Comparison of ENCODE assay signal across 28 mouse cellular contexts in genomic region chr7:143832611-143833010, GRCm38 (mm10). TPM values are rescaled to one million over a fixed set of nuclear protein-coding genes. Genes with fewer than 3 reads are reported as not detected.
DNase-seq lines count a peak whose midpoint lies in the region; ATAC-seq and TF ChIP-seq lines count a peak whose summit lies in the region.
"Had no signal": no experiment of that assay in that cellular context is flagged by ENCODE, and none has a peak within 500 bp of the region (broad histone marks: within the 10 kb centered on the region; RNA-seq: fewer than 3 reads in every experiment).

No protein-coding gene starts in this region.

- H3K4me2 ChIP-seq in hindbrain, embryonic 14.5 days (replicated peaks) = peak overlapping the region; percentile 97
- no peak overlapping the region; the same call in 1 of the 2 replicates for H3K4me2 ChIP-seq in midbrain, embryonic 16.5 days (ENCODE audit: low read length)
- H3K4me2 ChIP-seq in hindbrain, postnatal 0 days (ENCODE audit: low read depth, low read length) = peak overlapping the region; percentile 91; the same call in 1 of the 2 replicates
- H3K4me2 ChIP-seq in neural tube, embryonic 15.5 days = peak overlapping the region; percentile 94
- H3K4me2 ChIP-seq: embryonic facial prominence, embryonic 12.5 days; heart, embryonic 12.5 days; limb, embryonic 13.5 days had no signal

- H3K9ac ChIP-seq in hindbrain, embryonic 14.5 days = no peak overlapping the region
- H3K9ac ChIP-seq in midbrain, embryonic 16.5 days (ENCODE audit: low read depth, low read length) = no peak overlapping the region
- H3K9ac ChIP-seq in hindbrain, postnatal 0 days (replicated peaks; ENCODE audit: low read length) = no peak overlapping the region
- H3K9ac ChIP-seq in neural tube, embryonic 15.5 days (replicated peaks) = no peak overlapping the region
- H3K9ac ChIP-seq: embryonic facial prominence, embryonic 12.5 days; heart, embryonic 12.5 days; limb, embryonic 13.5 days had no signal

- no peaks in the 10 kb centered on the region for H3K9me3 ChIP-seq in hindbrain, embryonic 14.5 days (ENCODE audit: control insufficient read depth, low read length)
- H3K9me3 ChIP-seq in hindbrain, embryonic 10.5 days = no peaks in the 10 kb centered on the region
- H3K9me3 ChIP-seq in midbrain, embryonic 10.5 days (replicated peaks) = no peaks in the 10 kb centered on the region
- H3K9me3 ChIP-seq in midbrain, embryonic 16.5 days (replicated peaks; ENCODE audit: control insufficient read depth, low read length, poor library complexity, severe bottlenecking) = no peaks in the 10 kb centered on the region
- no peaks in the 10 kb centered on the region for H3K9me3 ChIP-seq in hindbrain, postnatal 0 days (ENCODE audit: low read length)
- H3K9me3 ChIP-seq in neural tube, embryonic 15.5 days (replicated peaks) = no peaks in the 10 kb centered on the region
- no peaks in the 10 kb centered on the region for H3K9me3 ChIP-seq in forebrain, embryonic 10.5 days
- H3K9me3 ChIP-seq: embryonic facial prominence, embryonic 12.5 days; forebrain, embryonic 12.5 days; heart, embryonic 12.5 days; limb, embryonic 13.5 days had no signal

- WGBS in hindbrain, embryonic 14.5 days = 97% methylated on average over 2 of the region's 2 CpGs
- WGBS in hindbrain, embryonic 10.5 days = 95% methylated on average over 2 of the region's 2 CpGs
- WGBS in midbrain, embryonic 10.5 days = 94% methylated on average over 2 of the region's 2 CpGs
- WGBS in midbrain, embryonic 16.5 days = 93% methylated on average over 2 of the region's 2 CpGs
- 95% methylated on average over 2 of the region's 2 CpGs for WGBS in hindbrain, postnatal 0 days
- 96% methylated on average over 2 of the region's 2 CpGs for WGBS in neural tube, embryonic 15.5 days
- WGBS in forebrain, embryonic 10.5 days = 88% methylated on average over 2 of the region's 2 CpGs

- peaks cover 45% of the 10 kb centered on the region for H3K4me1 ChIP-seq in hindbrain, embryonic 14.5 days (replicated peaks; ENCODE audit: control insufficient read depth, insufficient read depth, low read length)
- peaks cover 46% of the 10 kb centered on the region for H3K4me1 ChIP-seq in hindbrain, embryonic 10.5 days (replicated peaks)
- H3K4me1 ChIP-seq in midbrain, embryonic 10.5 days = peaks cover 54% of the 10 kb centered on the region
- H3K4me1 ChIP-seq in midbrain, embryonic 16.5 days (ENCODE audit: control insufficient read depth, insufficient read depth, low read length) = peaks cover 58% of the 10 kb centered on the region
- peaks cover 23% of the 10 kb centered on the region for H3K4me1 ChIP-seq in hindbrain, postnatal 0 days (ENCODE audit: insufficient read depth, low read length)
- H3K4me1 ChIP-seq in neural tube, embryonic 15.5 days = peaks cover 70% of the 10 kb centered on the region
- peaks cover 45% of the 10 kb centered on the region for H3K4me1 ChIP-seq in forebrain, embryonic 10.5 days

- no peaks in the 10 kb centered on the region for H3K27me3 ChIP-seq in hindbrain, embryonic 14.5 days (ENCODE audit: control insufficient read depth, insufficient read depth, low read length)
- H3K27me3 ChIP-seq in hindbrain, embryonic 10.5 days (ENCODE audit: insufficient read depth, poor library complexity, severe bottlenecking) = no peaks in the 10 kb centered on the region
- H3K27me3 ChIP-seq in midbrain, embryonic 10.5 days (ENCODE audit: low read depth, poor library complexity, severe bottlenecking) = no peaks in the 10 kb centered on the region
- no peaks in the 10 kb centered on the region for H3K27me3 ChIP-seq in midbrain, embryonic 16.5 days (ENCODE audit: control insufficient read depth, insufficient read depth, low read depth, low read length)
- no peaks in the 10 kb centered on the region for H3K27me3 ChIP-seq in hindbrain, postnatal 0 days (ENCODE audit: insufficient read depth, low read length)
- no peaks in the 10 kb centered on the region for H3K27me3 ChIP-seq in neural tube, embryonic 15.5 days (replicated peaks)
- H3K27me3 ChIP-seq in forebrain, embryonic 10.5 days (ENCODE audit: poor library complexity, severe bottlenecking) = no peaks in the 10 kb centered on the region
- H3K27me3 ChIP-seq: embryonic facial prominence, embryonic 12.5 days; forebrain, embryonic 12.5 days; heart, embryonic 12.5 days; limb, embryonic 13.5 days; Patski had no signal

- no peak for TF ChIP-seq CTCF in hindbrain, postnatal 0 days (IDR thresholded peaks at IDR 0.05; ENCODE audit: low read depth)

- no peak for DNase-seq in hindbrain, embryonic 14.5 days (ENCODE audit: low spot score)
- DNase-seq in hindbrain, embryonic 10.5 days (ENCODE audit: low spot score) = no peak
- DNase-seq in midbrain, embryonic 10.5 days (ENCODE audit: low spot score) = no peak
- DNase-seq in hindbrain, postnatal 0 days (ENCODE audit: low spot score) = no peak
- no peak for DNase-seq in forebrain, embryonic 10.5 days (ENCODE audit: extremely low spot score, low spot score)
- DNase-seq: cerebellum, adult 2 months; cerebellum, postnatal 25 days; gastrocnemius, postnatal 25 days; kidney, adult 18-20 months; lung, adult 2 months; right cerebral cortex, postnatal 25 days; spleen, adult 18-20 months had no signal

- H3K27ac ChIP-seq in hindbrain, embryonic 14.5 days = no peak overlapping the region
- no peak overlapping the region for H3K27ac ChIP-seq in hindbrain, embryonic 10.5 days
- H3K27ac ChIP-seq in midbrain, embryonic 10.5 days (replicated peaks) = no peak overlapping the region
- no peak overlapping the region for H3K27ac ChIP-seq in midbrain, embryonic 16.5 days (ENCODE audit: low read length)
- no peak overlapping the region for H3K27ac ChIP-seq in hindbrain, postnatal 0 days
- H3K27ac ChIP-seq in neural tube, embryonic 15.5 days (replicated peaks) = no peak overlapping the region
- H3K27ac ChIP-seq in forebrain, embryonic 10.5 days = no peak overlapping the region
- H3K27ac ChIP-seq: embryonic facial prominence, embryonic 12.5 days; forebrain, embryonic 12.5 days; limb, embryonic 13.5 days had no signal

- H3K4me3 ChIP-seq in hindbrain, embryonic 14.5 days (replicated peaks; ENCODE audit: low read length) = no peak overlapping the region
- no peak overlapping the region for H3K4me3 ChIP-seq in hindbrain, embryonic 10.5 days
- peak overlapping the region; percentile 16; the same call in 1 of the 2 replicates for H3K4me3 ChIP-seq in midbrain, embryonic 10.5 days
- H3K4me3 ChIP-seq in midbrain, embryonic 16.5 days (ENCODE audit: low read depth, low read length) = no peak overlapping the region
- H3K4me3 ChIP-seq in hindbrain, postnatal 0 days (ENCODE audit: low read length) = no peak overlapping the region
- H3K4me3 ChIP-seq in neural tube, embryonic 15.5 days (replicated peaks) = no peak overlapping the region
- H3K4me3 ChIP-seq in forebrain, embryonic 10.5 days = no peak overlapping the region
- H3K4me3 ChIP-seq: embryonic facial prominence, embryonic 12.5 days; forebrain, embryonic 12.5 days; heart, embryonic 12.5 days; limb, embryonic 13.5 days had no signal

- H3K36me3 ChIP-seq in hindbrain, embryonic 14.5 days (replicated peaks; ENCODE audit: control insufficient read depth, insufficient read depth) = peaks cover 12% of the 10 kb centered on the region; the same call in 1 of the 2 replicates
- H3K36me3 ChIP-seq in hindbrain, embryonic 10.5 days = peaks cover 50% of the 10 kb centered on the region
- H3K36me3 ChIP-seq in midbrain, embryonic 10.5 days = peaks cover 44% of the 10 kb centered on the region
- peaks cover 9% of the 10 kb centered on the region for H3K36me3 ChIP-seq in midbrain, embryonic 16.5 days (ENCODE audit: control insufficient read depth, insufficient read depth, low read length)
- H3K36me3 ChIP-seq in hindbrain, postnatal 0 days (ENCODE audit: insufficient read depth, low read length) = peaks cover 9% of the 10 kb centered on the region; the same call in 1 of the 2 replicates
- H3K36me3 ChIP-seq in neural tube, embryonic 15.5 days = peaks cover 9% of the 10 kb centered on the region
- H3K36me3 ChIP-seq in forebrain, embryonic 10.5 days (replicated peaks) = peaks cover 61% of the 10 kb centered on the region

- ATAC-seq in hindbrain, embryonic 14.5 days (ENCODE audit: low FRiP score) = no peak
- ATAC-seq in midbrain, embryonic 16.5 days = no peak
- no peak for ATAC-seq in hindbrain, postnatal 0 days
- no peak for ATAC-seq in neural tube, embryonic 15.5 days (ENCODE audit: low FRiP score)
- ATAC-seq: Patski had no signal

RNA-seq across cellular contexts. Expression of gene Dhcr7, which starts 9.7 kb away (rescaled TPM):
- 86.1 and 98.6 TPM in 2 replicates for polyA plus RNA-seq in hindbrain, embryonic 14.5 days (2014; fragmentation: Nextera tagmentation; extraction: Ambion mirVana)
- polyA plus RNA-seq in hindbrain, embryonic 10.5 days (2016; fragmentation: Nextera tagmentation; extraction: Ambion mirVana) = 92.6 and 95.7 TPM in 2 replicates
- 105 and 107 TPM in 2 replicates for polyA plus RNA-seq in midbrain, embryonic 10.5 days (2016; fragmentation: Nextera tagmentation; extraction: Ambion mirVana)
- polyA plus RNA-seq in midbrain, embryonic 16.5 days (2015; fragmentation: Nextera tagmentation; extraction: Ambion mirVana) = 71.7 and 83.4 TPM in 2 replicates
- 55.6 and 84.4 TPM in 2 replicates for total RNA-seq in hindbrain, postnatal 0 days (2014; rRNA removed)
- 64.1 and 70.2 TPM in 2 replicates for polyA plus RNA-seq in hindbrain, postnatal 0 days (2015; fragmentation: Nextera tagmentation; extraction: Ambion mirVana)
- 49.8 and 53.8 TPM in 2 replicates for polyA plus RNA-seq in neural tube, embryonic 15.5 days (2015; fragmentation: Nextera tagmentation; extraction: Ambion mirVana)
- polyA plus RNA-seq in forebrain, embryonic 10.5 days (2016; fragmentation: Nextera tagmentation; extraction: Ambion mirVana) = 89.3 and 96.2 TPM in 2 replicates

RNA-seq across cellular contexts. Expression of gene Nadsyn1, which starts 10.0 kb away (rescaled TPM):
- polyA plus RNA-seq in hindbrain, embryonic 14.5 days (2014; fragmentation: Nextera tagmentation; extraction: Ambion mirVana) = 5.0 and 5.8 TPM in 2 replicates
- polyA plus RNA-seq in hindbrain, embryonic 10.5 days (2016; fragmentation: Nextera tagmentation; extraction: Ambion mirVana) = 9.0 and 9.5 TPM in 2 replicates
- polyA plus RNA-seq in midbrain, embryonic 10.5 days (2016; fragmentation: Nextera tagmentation; extraction: Ambion mirVana) = 10.3 and 10.4 TPM in 2 replicates
- 6.5 and 7.5 TPM in 2 replicates for polyA plus RNA-seq in midbrain, embryonic 16.5 days (2015; fragmentation: Nextera tagmentation; extraction: Ambion mirVana)
- total RNA-seq in hindbrain, postnatal 0 days (2014; rRNA removed) = 8.7 and 10.7 TPM in 2 replicates
- 4.6 and 5.1 TPM in 2 replicates for polyA plus RNA-seq in hindbrain, postnatal 0 days (2015; fragmentation: Nextera tagmentation; extraction: Ambion mirVana)
- 5.5 and 7.7 TPM in 2 replicates for polyA plus RNA-seq in neural tube, embryonic 15.5 days (2015; fragmentation: Nextera tagmentation; extraction: Ambion mirVana)
- 8.8 and 10.8 TPM in 2 replicates for polyA plus RNA-seq in forebrain, embryonic 10.5 days (2016; fragmentation: Nextera tagmentation; extraction: Ambion mirVana)

RNA-seq across cellular contexts. Expression of gene Gm498, which starts 34.0 kb away (rescaled TPM):
- polyA plus RNA-seq in hindbrain, embryonic 14.5 days (2014; fragmentation: Nextera tagmentation; extraction: Ambion mirVana) = not detected in 2 replicates
- polyA plus RNA-seq in hindbrain, embryonic 10.5 days (2016; fragmentation: Nextera tagmentation; extraction: Ambion mirVana) = not detected in 2 replicates
- polyA plus RNA-seq in midbrain, embryonic 10.5 days (2016; fragmentation: Nextera tagmentation; extraction: Ambion mirVana) = not detected in 2 replicates
- polyA plus RNA-seq in midbrain, embryonic 16.5 days (2015; fragmentation: Nextera tagmentation; extraction: Ambion mirVana) = not detected in 2 replicates
- not detected in 2 replicates for total RNA-seq in hindbrain, postnatal 0 days (2014; rRNA removed)
- not detected in 2 replicates for polyA plus RNA-seq in hindbrain, postnatal 0 days (2015; fragmentation: Nextera tagmentation; extraction: Ambion mirVana)
- not detected in 2 replicates for polyA plus RNA-seq in neural tube, embryonic 15.5 days (2015; fragmentation: Nextera tagmentation; extraction: Ambion mirVana)
- polyA plus RNA-seq in forebrain, embryonic 10.5 days (2016; fragmentation: Nextera tagmentation; extraction: Ambion mirVana) = not detected in 2 replicates
- total RNA-seq: adrenal gland, adult 18-20 months; ES-E14; gastrocnemius, postnatal 25 days; heart, adult 18-20 months; heart, postnatal 10 days; left cerebral cortex, postnatal 25 days; megakaryocyte-erythroid progenitor cell, adult 5-6 weeks; neutrophil, adult 5-6 weeks had no signal
- polyA plus RNA-seq: cerebellum, adult 2 months; embryonic facial prominence, embryonic 12.5 days; forebrain, embryonic 12.5 days; heart, embryonic 12.5 days; kidney, embryonic 16.5 days; limb, embryonic 13.5 days; lung, adult 2 months; Patski; thymus, postnatal 0 days had no signal

RNA-seq across cellular contexts. Expression of gene Mrgpre, which starts 48.3 kb away (rescaled TPM):
- 8.7 and 9.2 TPM in 2 replicates for polyA plus RNA-seq in hindbrain, embryonic 14.5 days (2014; fragmentation: Nextera tagmentation; extraction: Ambion mirVana)
- 2.2 and 2.7 TPM in 2 replicates for polyA plus RNA-seq in hindbrain, embryonic 10.5 days (2016; fragmentation: Nextera tagmentation; extraction: Ambion mirVana)
- 1.8 and 3.3 TPM in 2 replicates for polyA plus RNA-seq in midbrain, embryonic 10.5 days (2016; fragmentation: Nextera tagmentation; extraction: Ambion mirVana)
- 11.4 and 14.1 TPM in 2 replicates for polyA plus RNA-seq in midbrain, embryonic 16.5 days (2015; fragmentation: Nextera tagmentation; extraction: Ambion mirVana)
- total RNA-seq in hindbrain, postnatal 0 days (2014; rRNA removed) = 8.5 and 10.9 TPM in 2 replicates
- polyA plus RNA-seq in hindbrain, postnatal 0 days (2015; fragmentation: Nextera tagmentation; extraction: Ambion mirVana) = 4.8 and 6.8 TPM in 2 replicates
- 7.9 and 9.6 TPM in 2 replicates for polyA plus RNA-seq in neural tube, embryonic 15.5 days (2015; fragmentation: Nextera tagmentation; extraction: Ambion mirVana)
- 1.4 and 1.5 TPM in 2 replicates for polyA plus RNA-seq in forebrain, embryonic 10.5 days (2016; fragmentation: Nextera tagmentation; extraction: Ambion mirVana)
